Mouse (Mus musculus) monocyte, adult 2 months (primary cell): Measurements from ENCODE around the gene Tmem156.

Experiments used
- DNase-seq, 2 experiments: peaks; one replicate each; pipeline ENCODE4 v3.0.0; 2022; ENCODE audit warnings: low spot score in 2 of 2, low read depth in 1 of 2

Gene Tmem156

DNA sequence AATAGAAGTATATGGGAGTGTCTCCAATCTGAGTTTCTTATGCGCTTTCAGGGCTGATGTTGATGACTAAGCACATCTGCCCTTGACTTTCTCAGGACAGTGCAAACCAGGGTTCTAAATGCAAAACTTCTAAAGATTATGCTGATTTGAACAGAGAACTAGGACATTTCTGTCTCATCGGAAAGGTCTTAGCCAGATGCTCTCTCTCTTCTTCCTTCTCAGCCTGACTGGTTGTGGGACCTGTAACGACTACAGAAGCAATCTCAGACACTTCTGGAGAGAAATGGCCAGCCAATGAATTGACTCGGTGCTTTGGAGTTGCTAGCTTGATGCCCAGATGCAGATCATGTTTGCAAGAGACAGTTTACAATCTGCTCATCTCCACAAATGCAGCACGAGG lies 42.1 kb downstream of the Tmem156 start:
- DNase-seq = no peak

DNA sequence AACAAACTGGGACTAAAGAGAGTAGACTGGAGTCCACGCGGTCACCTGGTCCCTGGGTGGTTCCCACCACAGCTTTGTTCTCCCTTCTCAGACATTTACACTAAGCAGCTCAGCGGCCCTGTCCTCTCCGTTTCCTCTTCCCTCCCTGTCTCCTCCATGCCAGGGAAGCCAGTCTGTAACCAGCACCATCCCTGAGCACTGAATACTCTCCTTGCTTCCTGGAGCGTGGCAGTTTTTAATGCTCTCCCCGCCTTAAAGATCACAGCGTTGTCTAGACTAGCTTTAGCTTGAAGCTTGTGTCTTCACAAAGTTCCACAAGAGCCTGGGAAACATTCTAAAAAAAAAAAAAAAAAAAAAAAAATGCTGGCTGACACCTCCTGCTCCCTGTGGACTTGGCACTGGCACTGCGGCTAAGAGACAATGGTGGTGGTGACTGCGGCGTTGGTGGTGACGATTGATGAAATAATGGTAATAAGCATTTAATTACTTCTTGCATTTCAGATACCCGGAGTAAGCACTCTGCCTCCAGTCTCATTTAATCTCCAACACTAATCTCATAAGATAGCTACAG lies 44.6 kb downstream of the Tmem156 start:
- no peak for DNase-seq

DNA sequence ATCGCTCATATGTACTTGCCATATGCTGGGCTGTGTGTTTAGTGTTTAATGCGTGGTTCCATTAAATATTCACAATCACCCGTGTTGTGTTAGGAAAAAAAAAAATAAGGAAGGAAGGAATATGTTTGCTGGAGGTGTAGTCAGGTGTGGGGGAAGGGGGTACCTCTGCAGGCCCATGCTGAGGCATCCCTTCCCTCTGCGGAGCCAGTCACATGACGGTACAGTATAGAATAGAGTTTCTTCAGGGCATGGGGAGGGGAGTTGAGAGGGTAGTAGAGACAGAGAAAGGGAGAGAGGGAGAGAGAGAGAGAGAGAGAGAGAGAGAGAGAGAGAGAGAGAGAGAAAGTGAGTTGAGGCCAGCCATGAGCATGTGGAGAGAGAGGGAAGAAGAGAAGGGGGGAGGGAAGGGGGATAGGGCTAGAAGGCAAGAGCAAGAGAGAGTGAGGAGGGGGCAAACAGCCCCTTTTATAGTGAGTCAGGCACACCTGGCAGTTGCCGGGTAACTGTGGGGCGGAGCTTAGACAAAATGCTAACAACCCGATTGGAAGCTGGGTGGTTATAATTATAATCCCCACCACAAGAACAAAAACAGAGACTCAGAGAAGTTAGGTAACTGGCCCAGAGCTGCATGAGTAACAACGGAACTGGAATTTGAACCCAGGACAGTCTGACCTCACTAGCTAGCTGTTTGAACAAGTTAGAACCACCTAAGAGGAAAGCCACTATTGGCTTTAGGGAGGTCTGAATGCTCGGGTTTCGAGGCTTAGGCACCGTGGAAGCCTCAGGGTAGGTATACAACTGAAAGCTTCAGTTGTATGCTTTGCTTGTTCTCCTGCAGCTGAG lies 45.3 kb downstream of the Tmem156 start:
- no peak for DNase-seq

DNA sequence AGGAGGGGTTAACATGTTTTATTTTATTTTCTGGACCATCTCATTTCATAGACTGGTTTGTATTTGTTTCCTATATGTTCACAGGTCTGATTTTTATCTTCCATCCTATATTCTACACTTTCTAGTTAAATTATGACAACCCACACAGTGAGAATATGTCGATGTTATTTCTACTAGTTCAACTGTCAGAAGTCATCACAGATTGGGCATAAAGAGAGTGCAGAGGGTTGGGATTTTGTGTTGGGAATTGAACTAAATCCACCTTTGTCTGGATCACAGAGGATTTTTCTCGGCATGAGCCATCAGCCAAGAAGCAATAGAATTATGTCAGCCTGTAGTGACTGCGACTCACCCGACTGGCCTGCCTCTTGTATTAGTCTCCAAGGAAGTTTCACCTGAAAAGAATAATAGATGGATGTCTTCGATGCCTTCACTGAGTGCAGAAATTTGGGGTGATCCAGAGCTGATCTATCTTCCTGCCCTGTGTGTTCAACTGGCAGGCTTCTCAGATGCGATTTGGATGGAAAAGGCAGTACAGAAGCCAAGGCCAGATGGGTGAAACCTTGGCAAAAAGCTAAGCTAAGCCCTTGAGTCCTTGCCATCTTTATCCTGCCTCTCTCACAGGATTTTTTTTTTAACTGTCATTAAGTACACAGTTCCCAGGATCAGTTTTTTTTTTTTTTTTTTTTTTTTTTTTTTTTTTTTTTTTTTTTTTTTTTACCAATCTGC lies 46.1 kb downstream of the Tmem156 start:
- DNase-seq = no peak

DNA sequence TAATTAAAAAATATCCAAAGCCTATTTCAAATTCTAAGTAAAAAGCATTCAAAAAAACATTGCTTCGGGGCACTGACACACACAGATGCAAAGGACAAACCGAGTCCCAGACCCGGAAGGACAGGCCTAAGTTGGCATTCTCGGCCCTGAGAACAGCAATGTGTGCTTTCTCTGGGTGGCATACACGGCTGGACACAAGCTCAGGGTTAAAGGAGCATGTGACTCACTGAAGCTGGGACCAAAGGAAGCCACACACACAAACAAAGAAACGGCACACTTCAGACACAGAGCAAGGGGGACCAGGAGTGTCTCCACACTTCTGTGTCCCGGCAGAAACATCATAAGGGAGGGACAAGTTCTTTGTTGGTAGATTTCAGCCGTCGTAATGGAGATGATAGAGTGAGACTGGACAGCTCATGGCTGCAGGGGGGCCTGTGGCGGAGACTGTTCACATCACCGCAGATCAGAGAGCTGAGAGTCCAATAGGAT lies 48.5 kb downstream of the Tmem156 start:
- no peak for DNase-seq

DNA sequence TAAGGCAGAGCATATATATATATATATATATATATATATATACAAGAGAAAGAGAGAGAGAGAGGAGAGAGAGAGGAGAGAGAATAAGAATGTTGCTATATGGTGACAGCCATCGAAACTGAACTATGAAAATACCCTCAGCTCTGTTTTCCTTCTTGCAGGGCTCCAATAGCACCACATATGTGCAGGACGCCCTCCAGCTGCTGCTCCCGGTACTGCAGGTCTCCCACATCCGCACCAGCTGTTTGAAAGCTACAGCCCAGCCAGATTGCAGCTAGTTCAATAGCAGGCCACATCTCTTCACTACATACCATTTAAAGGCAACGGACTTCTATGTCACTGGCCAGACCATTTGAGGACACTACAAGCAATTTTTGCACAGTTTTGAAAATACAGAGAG lies 51.5 kb downstream of the Tmem156 start:
- peak in 1 of 2 experiments; percentile 17 for DNase-seq

DNA sequence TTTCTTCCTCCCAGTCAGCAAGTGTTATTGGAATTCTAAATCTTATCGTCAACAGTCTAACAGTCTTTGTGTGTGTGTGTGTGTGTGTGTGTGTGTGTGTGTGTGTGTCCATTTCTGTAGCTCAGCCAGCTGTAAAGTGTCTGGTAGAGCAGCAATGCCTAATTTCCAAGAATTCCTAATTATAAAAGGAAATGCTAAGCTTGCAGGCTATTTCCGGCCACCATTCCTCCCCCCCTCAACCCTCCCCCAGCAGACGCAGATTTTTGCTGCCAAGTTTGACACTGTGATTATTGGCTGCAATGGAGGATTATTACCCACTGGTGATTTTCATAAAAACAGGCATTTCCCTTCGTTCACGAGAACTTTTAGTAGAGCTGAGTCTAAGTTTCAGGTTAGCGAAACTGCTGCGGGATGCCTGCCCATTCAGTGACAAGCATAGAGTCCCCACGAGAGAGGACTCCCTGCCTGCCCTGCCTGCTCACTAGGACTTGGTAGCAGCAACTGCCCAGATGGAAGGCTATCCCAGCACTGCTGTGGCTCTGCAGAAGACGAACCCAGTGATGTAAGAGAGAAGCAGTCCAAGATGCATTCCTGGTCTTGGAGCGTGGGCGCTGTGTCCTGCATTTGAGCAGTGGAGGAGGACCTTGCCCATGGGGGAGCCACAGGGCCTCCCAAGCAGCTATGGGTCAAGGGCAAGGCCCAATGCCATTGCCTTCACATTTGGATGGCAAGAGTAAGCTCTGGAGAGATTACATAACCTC lies 52.9 kb downstream of the Tmem156 start:
- no peak for DNase-seq

DNA sequence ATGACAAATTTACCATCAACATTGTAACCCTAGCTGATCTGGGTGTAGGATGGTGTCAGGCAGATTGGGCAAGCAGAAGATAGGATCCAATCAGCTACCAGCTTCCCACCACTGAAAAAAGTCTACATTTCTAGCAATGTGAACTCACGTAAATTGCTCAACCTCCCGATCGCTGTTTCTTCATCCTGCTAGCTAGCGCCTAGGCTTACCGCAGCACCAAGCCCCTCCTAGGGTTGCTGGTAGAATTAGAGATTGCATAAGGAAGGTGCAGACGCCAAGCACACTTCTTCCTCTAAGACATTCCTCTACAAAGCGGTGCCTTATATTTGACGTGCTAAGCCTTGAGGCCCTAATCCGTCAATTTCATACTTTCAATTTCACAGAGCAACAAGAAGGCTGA lies 53.6 kb downstream of the Tmem156 start:
- DNase-seq = peak; percentile 5 to 35

DNA sequence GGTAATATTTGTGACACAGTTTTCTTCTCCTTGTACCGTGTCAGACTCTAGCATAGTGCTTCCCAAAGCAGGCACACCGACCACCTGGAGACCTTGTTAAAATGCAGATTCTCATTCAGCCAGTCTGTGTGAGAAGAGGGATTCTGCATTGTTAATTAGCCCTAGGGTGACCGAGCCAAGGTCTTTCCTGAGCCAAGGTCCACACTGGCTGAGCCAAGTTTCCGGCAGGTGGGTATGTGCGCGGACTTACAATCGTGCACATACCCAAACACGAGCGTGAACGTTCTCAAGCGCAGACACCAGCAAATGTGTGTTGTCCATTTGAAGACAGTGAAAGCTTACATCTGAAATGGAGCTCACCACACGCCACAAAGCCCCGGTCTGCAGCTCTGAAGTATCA lies 55.3 kb downstream of the Tmem156 start:
- DNase-seq = no peak

DNA sequence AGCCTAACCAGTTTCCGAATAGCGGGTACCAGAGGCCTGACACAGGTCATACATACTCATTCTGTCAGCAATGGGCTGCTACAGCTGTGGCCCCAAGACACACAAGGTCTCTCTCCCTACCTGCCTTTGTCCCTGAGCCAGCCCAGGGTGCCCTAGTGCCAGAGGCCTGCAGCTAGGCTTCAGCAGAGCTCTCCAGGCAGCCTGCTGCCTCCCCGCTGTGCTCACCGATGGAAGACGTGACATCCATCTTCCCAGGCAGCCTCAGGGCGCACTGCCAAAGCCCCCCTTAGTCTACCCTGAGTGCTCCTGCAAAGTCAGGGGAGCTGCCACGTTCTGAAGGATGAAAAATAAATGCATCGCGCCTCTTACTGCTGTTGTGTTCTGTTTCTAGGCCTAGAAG lies 63.9 kb downstream of the Tmem156 start:
- DNase-seq = no peak

DNA sequence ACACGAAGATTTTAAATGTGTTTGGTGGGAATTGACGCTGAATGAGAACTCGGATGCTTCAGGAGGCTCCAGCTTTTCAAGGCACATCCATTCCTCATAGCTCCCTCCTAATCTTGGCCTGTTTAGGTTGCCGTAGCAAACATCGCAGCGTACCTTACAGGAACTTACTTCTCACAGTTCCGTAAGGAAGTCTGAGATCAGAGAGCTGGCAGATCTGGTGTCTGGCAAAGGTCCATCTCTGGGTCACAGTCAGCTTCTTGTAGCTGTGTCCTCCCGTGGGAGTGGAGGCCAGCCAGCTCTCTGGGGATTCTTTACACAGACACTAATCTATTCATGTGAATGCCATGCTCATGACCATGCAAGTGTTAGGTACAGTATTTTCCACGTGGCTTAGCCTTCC lies 65.2 kb downstream of the Tmem156 start:
- no peak for DNase-seq

DNA sequence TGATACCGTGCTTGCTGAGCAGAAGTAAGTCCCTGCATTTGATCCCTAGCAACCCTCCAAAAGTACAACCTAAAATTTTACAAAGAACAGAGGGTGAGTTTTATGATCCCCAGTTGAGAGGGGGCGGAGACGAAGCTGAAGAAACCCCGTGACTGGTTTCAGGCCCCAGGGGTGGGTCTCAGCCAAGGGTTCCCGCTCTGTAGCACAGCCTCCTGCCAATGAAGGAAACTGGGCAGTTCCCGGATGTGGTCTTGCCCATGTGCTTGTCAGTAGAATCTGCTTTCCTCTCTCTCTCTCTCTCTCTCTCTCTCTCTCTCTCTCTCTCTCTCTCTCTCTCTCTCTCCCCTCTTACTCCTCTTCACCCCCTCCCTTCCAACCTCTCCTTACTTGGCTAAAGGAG lies 66.0 kb downstream of the Tmem156 start:
- DNase-seq = no peak

DNA sequence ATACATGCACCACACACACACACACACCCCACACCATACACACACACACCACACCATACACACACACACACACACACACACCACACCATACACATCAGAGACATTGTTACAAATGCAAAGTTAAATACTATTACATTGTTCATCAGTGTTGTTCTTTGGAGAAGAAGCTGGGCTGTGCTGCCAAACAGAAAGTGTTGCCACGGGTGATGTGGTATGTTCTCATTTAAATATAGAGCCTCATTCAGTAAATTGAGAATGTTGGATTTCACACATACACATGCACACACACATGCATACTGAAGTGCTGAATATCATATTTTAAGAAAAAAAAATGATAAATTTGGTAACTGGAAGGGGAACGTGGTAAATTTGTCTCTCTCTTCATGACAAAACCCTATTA lies 67.3 kb downstream of the Tmem156 start:
- no peak for DNase-seq

DNA sequence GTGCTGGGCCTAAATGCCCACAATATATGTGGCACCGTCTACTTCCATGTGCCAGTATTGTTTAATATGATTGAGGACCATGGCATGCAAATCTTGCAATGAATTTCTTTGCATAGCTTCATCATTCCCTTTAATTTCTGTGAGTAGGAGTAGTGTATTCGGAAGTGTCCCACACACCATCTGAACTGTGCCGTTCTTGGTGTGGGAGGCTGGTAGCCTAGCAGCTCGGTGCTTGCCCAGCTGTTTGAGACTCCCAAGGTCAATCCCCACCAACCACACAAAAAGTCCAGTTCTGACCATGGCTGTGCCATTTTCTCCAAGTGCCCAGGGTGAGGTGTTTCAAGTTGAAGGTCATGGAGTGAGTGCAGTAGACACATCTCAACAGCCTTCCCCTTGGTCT lies 69.9 kb downstream of the Tmem156 start:
- DNase-seq = no peak

DNA sequence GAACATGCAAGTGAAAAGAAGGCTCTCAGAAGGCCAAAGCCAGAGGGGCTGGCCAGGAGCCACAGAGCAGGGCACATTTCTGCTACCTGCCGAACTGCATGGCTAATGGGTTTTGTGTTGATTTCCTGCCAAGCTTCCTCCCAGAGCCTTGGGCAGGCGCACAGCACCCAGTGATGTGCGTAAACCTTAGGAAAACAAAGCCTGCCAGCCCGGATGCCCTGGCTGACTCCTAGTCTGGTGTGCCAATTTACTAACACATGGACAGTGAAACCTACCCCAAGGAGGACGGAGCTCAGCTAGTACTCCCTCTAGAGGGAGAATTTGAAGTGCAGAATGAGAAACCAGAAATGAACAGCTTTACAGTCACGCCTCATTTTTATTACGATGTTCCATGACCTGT lies 72.1 kb downstream of the Tmem156 start:
- no peak for DNase-seq

DNA sequence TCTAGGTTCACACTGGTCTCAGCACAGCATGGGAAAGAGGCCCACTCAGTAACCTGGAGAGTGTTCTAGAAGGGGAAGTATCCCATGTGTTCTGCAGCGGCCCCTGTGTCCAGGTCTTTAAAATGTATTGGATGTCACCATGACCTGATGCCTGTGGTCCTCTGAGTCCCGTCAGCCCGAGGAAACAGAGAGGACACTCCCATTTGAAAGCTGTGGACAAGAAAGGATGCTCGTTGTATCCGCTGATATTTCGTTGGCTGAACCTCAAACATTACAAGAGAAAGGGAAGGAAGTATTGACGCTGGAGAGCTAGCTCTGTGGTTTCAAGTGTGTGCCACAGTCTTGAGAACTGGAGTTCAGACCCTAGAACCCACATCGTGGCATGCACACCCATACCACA lies 72.8 kb downstream of the Tmem156 start:
- DNase-seq = no peak

DNA sequence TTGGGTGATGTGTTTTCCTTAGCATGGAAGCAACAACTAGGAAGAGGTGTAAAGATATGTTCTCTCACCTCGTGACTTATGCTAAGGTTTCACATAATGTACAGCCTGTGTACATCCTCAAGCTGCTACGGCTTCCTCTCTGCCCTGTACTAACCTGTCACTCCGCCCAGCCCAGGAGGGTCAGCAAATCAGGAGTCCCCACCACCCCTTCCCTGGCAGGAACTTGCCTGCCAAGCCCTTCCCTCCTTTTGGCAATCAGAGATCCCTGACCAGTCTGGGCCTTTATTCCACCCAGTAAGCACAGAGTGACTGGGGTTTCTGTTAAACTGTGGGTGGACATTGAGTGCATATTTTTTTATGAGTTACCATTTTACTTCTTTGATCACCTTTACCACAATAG lies 76.4 kb downstream of the Tmem156 start:
- no peak for DNase-seq

DNA sequence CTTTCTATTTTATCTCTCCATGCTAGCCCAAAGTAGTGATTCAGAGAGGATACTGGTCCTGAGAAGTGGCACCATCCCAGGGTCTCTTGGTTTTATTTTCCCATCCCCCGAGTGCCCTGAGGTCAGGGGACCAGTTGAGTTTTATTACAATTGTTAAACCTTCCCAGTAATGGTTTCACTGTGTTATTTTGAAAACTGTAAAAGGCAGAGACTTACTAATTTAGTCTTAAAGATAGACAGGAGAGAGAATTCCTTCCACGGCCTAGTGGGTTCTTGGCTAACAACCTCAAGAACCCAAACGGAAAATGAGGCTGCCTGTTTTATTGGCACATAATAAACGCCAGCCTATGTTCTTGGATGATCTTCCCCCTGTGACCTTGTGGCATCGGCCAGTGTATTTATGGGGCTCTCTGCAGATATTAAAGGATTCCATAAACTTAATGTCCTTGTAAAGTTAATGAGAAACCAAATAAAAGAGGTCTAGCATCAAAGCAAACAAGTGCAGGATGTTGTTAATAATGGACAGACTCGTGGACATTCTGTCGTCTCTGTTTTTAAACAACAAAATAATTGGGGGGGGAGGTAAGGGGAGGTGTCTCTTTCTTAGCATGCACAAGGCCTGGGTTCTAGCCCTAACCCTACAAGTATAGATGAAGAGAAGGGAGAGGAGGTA lies 79.9 kb downstream of the Tmem156 start:
- DNase-seq = no peak

DNA sequence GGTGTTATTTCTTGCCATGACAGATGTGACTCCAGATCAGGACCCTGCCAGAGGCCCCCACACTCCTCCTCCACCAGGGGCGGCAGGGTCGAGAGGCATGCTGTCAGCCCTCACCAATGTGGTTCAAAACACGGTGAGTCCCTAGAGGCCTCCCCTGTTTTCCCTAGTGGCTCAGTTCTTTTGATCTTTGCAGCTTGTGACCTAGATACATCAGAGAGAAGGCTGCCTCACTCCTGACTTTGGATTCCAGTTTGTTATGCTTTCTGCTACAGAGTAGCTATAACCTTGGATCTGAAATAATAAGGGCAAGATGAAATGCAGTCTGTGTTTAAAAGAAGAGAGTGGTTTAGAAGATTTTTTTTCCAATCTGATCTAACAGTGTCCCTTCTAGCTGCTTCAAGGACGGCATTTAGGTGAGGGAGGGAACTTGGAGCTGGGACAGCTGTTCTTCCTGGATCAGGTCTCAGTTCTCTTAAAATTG lies 85.9 kb downstream of the Tmem156 start:
- DNase-seq = no peak

DNA sequence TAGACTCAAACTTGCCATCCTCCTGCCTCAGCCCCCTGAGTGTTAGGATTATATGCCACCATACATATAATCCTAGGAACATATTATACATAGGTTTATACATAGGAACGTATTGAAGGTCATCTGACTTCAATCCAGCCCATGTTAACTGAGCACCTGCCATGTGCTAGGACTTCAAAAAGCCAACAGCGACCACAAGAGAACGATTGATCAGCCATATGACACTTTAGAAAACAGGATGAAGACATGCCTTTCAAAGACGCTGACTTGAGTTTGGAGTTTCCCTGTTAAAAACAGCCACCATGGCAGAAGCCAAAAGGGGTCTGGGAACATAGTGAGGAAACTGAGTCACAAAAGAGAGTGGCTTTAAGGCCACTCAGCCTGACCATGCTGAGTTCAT lies 86.7 kb downstream of the Tmem156 start:
- no peak for DNase-seq
